ENCODE assay signal across 18 mouse cellular contexts in the genomic region with DNA sequence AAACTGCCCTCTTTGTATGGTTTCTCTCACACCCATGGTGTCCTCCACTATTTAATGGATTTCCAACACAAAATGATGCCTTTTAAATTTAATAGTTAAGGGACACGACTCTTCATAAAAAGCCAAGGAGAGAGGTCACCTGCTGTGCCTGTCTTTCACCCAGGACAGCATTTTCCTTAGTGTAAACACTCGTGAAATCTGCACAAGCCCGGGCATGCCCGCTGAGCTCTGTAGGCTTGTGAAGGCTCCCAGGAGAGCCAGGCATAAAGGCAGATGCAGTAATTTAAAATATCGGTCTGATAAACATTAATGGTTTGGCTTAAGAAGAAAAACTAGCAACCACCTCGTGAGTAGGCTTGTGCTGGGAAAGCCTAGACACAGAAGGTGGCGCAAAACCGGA.
DNase-seq lines count a peak whose midpoint lies in the region; ATAC-seq lines count a peak whose summit lies in the region.
"Had no signal": no experiment of that assay in that cellular context is flagged by ENCODE, and none has a peak within 500 bp of the region (broad histone marks: within the 10 kb centered on the region; RNA-seq: fewer than 3 reads in every experiment).

No protein-coding gene starts in this region.

- no peak overlapping the region for H3K4me3 ChIP-seq in limb, embryonic 11.5 days (ENCODE audit: low read depth, low read length)
- H3K4me3 ChIP-seq in limb, embryonic 10.5 days, result no peak overlapping the region
- no peak overlapping the region for H3K4me3 ChIP-seq in embryonic facial prominence, embryonic 12.5 days
- H3K4me3 ChIP-seq: forebrain, embryonic 12.5 days had no signal

- no peak for DNase-seq in limb, embryonic 11.5 days (ENCODE audit: low spot score)
- DNase-seq in limb, embryonic 10.5 days (ENCODE audit: low spot score), result no peak
- DNase-seq in R1 (ENCODE audit: low read depth, low spot score) (peak; percentile 76), liver (no peak)
- DNase-seq in B cell, adult 2 months, result no peak
- DNase-seq in spleen, postnatal 4 days (ENCODE audit: low spot score in 2 of 2), result no peak
- DNase-seq: adrenal gland, adult 2 months; adrenal gland, postnatal 25 days; cerebellum, adult 2 months; gastrocnemius, postnatal 10 days; heart, adult 18-20 months; heart, postnatal 10 days had no signal

- no peaks in the 10 kb centered on the region for H3K9me3 ChIP-seq in limb, embryonic 11.5 days (ENCODE audit: control insufficient read depth, low read length)
- no peaks in the 10 kb centered on the region for H3K9me3 ChIP-seq in limb, embryonic 10.5 days (replicated peaks)
- H3K9me3 ChIP-seq in embryonic facial prominence, embryonic 12.5 days, result no peaks in the 10 kb centered on the region
- H3K9me3 ChIP-seq: forebrain, embryonic 12.5 days; heart, embryonic 10.5 days; hindbrain, embryonic 10.5 days had no signal

- no peak overlapping the region for H3K9ac ChIP-seq in limb, embryonic 11.5 days (ENCODE audit: low read length)
- no peak overlapping the region for H3K9ac ChIP-seq in embryonic facial prominence, embryonic 12.5 days
- H3K9ac ChIP-seq: forebrain, embryonic 12.5 days had no signal

- no peak overlapping the region for H3K4me2 ChIP-seq in limb, embryonic 11.5 days (ENCODE audit: low read depth, severe bottlenecking)
- no peak overlapping the region for H3K4me2 ChIP-seq in embryonic facial prominence, embryonic 12.5 days (replicated peaks)

- no peak for ATAC-seq in limb, embryonic 11.5 days (ENCODE audit: insufficient number of reproducible peaks, low FRiP score, low TSS enrichment, low read depth)
- no peak for ATAC-seq in embryonic facial prominence, embryonic 12.5 days (ENCODE audit: insufficient number of reproducible peaks, insufficient read depth, low FRiP score, low TSS enrichment)
- ATAC-seq: intestine, embryonic 16.5 days had no signal

- 0 out of 2 replicates have a peak overlapping the region, but pooled peaks have one; percentile 1 for H3K27ac ChIP-seq in limb, embryonic 11.5 days (replicated peaks; ENCODE audit: low read depth, low read length)
- H3K27ac ChIP-seq in limb, embryonic 10.5 days, result no peak overlapping the region
- 0 out of 2 replicates have a peak overlapping the region, but pooled peaks have one; percentile 9 for H3K27ac ChIP-seq in embryonic facial prominence, embryonic 12.5 days
- H3K27ac ChIP-seq: forebrain, embryonic 12.5 days; heart, embryonic 10.5 days; hindbrain, embryonic 14.5 days had no signal

- H3K36me3 ChIP-seq in limb, embryonic 11.5 days (ENCODE audit: control insufficient read depth, insufficient read depth, low read length), result no peaks in the 10 kb centered on the region
- no peaks in the 10 kb centered on the region for H3K36me3 ChIP-seq in limb, embryonic 10.5 days
- H3K36me3 ChIP-seq in embryonic facial prominence, embryonic 12.5 days, result no peaks in the 10 kb centered on the region
- H3K36me3 ChIP-seq: forebrain, embryonic 12.5 days; heart, embryonic 10.5 days; hindbrain, embryonic 10.5 days had no signal

- no peaks in the 10 kb centered on the region for H3K27me3 ChIP-seq in limb, embryonic 11.5 days (ENCODE audit: control insufficient read depth, insufficient read depth, low read length)
- no peaks in the 10 kb centered on the region for H3K27me3 ChIP-seq in limb, embryonic 10.5 days (ENCODE audit: low read depth, poor library complexity, severe bottlenecking)
- no peaks in the 10 kb centered on the region for H3K27me3 ChIP-seq in embryonic facial prominence, embryonic 12.5 days
- H3K27me3 ChIP-seq: forebrain, embryonic 12.5 days had no signal

- WGBS in limb, embryonic 11.5 days, result 63% methylated on average over 8 of the region's 8 CpGs
- WGBS in limb, embryonic 10.5 days, result 70% methylated on average over 8 of the region's 8 CpGs
- WGBS in embryonic facial prominence, embryonic 12.5 days, result 55% methylated on average over 8 of the region's 8 CpGs

- H3K4me1 ChIP-seq in limb, embryonic 11.5 days (ENCODE audit: control insufficient read depth, insufficient read depth, low read length), result peaks cover 7% of the 10 kb centered on the region; the same call in 1 of the 2 replicates
- peaks cover 11% of the 10 kb centered on the region for H3K4me1 ChIP-seq in limb, embryonic 10.5 days
- H3K4me1 ChIP-seq in embryonic facial prominence, embryonic 12.5 days, result peaks cover 9% of the 10 kb centered on the region; the same call in 1 of the 2 replicates
